ENCODE assay signal across 18 mouse cellular contexts in the genomic region with DNA sequence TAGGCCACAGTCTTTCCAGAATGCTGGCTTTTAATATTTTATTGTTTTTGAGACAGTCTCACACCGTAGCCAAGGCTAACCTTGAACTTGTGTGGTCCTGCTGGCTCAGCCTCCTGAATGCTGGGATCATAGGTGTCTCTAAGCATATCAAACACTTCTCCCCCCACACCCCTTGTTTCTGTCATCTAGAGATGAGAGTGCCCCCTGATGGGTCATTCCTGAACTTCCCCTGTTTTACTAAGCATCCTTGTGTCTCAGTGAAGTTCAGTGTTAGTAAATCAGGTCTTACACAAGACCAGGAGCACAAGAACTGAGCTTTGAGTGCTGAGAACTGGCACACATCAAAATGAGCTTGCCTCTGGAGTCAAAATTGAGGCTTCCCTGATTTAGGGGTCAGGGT. TPM values are rescaled to one million over a fixed set of nuclear protein-coding genes. Genes with fewer than 3 reads are reported as not detected.
DNase-seq lines count a peak whose midpoint lies in the region; ATAC-seq and TF ChIP-seq lines count a peak whose summit lies in the region.
"Had no signal": no experiment of that assay in that cellular context is flagged by ENCODE, and none has a peak within 500 bp of the region (broad histone marks: within the 10 kb centered on the region; RNA-seq: fewer than 3 reads in every experiment).

No protein-coding gene starts in this region.

- no peak overlapping the region for H3K4me3 ChIP-seq in layer of hippocampus, adult 2 months
- H3K4me3 ChIP-seq: embryonic facial prominence, embryonic 15.5 days; heart, embryonic 13.5 days; hindbrain, embryonic 15.5 days; neural tube, embryonic 13.5 days; stomach, embryonic 15.5 days had no signal

- H3K27ac ChIP-seq in layer of hippocampus, adult 2 months = no peak overlapping the region
- H3K27ac ChIP-seq: embryonic facial prominence, embryonic 15.5 days; heart, embryonic 13.5 days; hindbrain, embryonic 15.5 days; neural tube, embryonic 13.5 days; stomach, embryonic 15.5 days had no signal

- TF ChIP-seq CTCF in layer of hippocampus, adult 2 months (conservative IDR thresholded peaks at IDR 0.05) = peak; percentile 68

- ATAC-seq in cerebellum, adult (ENCODE audit: insufficient number of reproducible peaks, low FRiP score, low TSS enrichment) = no peak
- ATAC-seq: forebrain, embryonic 14.5 days had no signal

- peak; percentile 40 to 53 for DNase-seq in cerebellum, postnatal 10 days
- DNase-seq in layer of hippocampus, adult 2 months (ENCODE audit: low spot score in 2 of 2) = no peak
- no peak for DNase-seq in layer of hippocampus, adult 9-11 months
- peak; percentile 34 for DNase-seq in thymus, postnatal 0 days (ENCODE audit: low spot score)
- no peak for DNase-seq in thymus, adult 18-20 months
- DNase-seq in thymus, postnatal 4 days = peak; percentile 64
- DNase-seq in layer of hippocampus, adult 8-10 months (ENCODE audit: low spot score in 2 of 2) = no peak
- DNase-seq: adrenal gland, postnatal 10 days; gastrocnemius, postnatal 25 days; kidney, adult 9 months; retina, postnatal 1 day had no signal

RNA-seq across cellular contexts. Expression of a gene that starts 31.7 kb away (rescaled TPM):
- 10 to 100 TPM; 50.5 to 53.1 TPM for total RNA-seq in layer of hippocampus, adult 2 months (2021)
- 21.7 and 24.1 TPM in 2 replicates for polyA plus RNA-seq in thymus, postnatal 0 days (2015; fragmentation: Nextera tagmentation; extraction: Ambion mirVana)
- total RNA-seq in layer of hippocampus, adult 8-10 months (2022) = 10 to 100 TPM; 48.6 to 65.5 (median 56.0) TPM

RNA-seq across cellular contexts. Expression of a gene that starts 42.0 kb away (rescaled TPM):
- 100 to 1,000 TPM; 113 to 120 TPM for total RNA-seq in layer of hippocampus, adult 2 months (2021)
- 45.6 and 59.9 TPM in 2 replicates for polyA plus RNA-seq in thymus, postnatal 0 days (2015; fragmentation: Nextera tagmentation; extraction: Ambion mirVana)
- 100 to 1,000 TPM; 119 to 152 (median 139) TPM for total RNA-seq in layer of hippocampus, adult 8-10 months (2022)

Comparison
In these comparisons a context has a peak if more than half of its experiments do, and no peak if none do; other contexts are left out.
1. DNase-seq: peak in cerebellum, postnatal 10 days (2 of 2), thymus, postnatal 0 days (single experiment) and thymus, postnatal 4 days (single experiment); none in layer of hippocampus, adult 2 months (0 of 2), layer of hippocampus, adult 9-11 months (single experiment), thymus, adult 18-20 months (0 of 2) and layer of hippocampus, adult 8-10 months (0 of 2).